Mouse (Mus musculus) CH12.LX (cell line): ENCODE data around the gene Psmf1. TPM values are rescaled to one million over a fixed set of nuclear protein-coding genes. Genes with fewer than 3 reads are reported as not detected.

Experiments used
- DNase-seq: peaks from one replicate; pipeline ENCODE4 v3.0.0-alpha.2; 2013; ENCODE audit errors: extremely low read depth
- H3K27ac ChIP-seq: 2 replicates; pipeline ENCODE4 v1.5.1; 2012; ENCODE audit warnings: low read depth, mild to moderate bottlenecking, control low read depth, moderate library complexity; ENCODE audit not compliant: insufficient read depth
- H3K27me3 ChIP-seq: replicated peaks from 2 replicates; pipeline ENCODE3; 2012; ENCODE audit warnings: inconsistent platforms
- H3K36me3 ChIP-seq, 2 experiments: replicated peaks in 1 of 2; 2 replicates each; pipeline versions ENCODE3 to v1.6.1; 2012; ENCODE audit warnings: inconsistent platforms in 1 of 2, low read length in 1 of 2, mild to moderate bottlenecking in 1 of 2, mixed read lengths in 1 of 2, moderate library complexity in 1 of 2; ENCODE audit not compliant: control insufficient read depth in 1 of 2, insufficient read depth in 1 of 2
- H3K4me1 ChIP-seq, 2 experiments: 2 replicates each; pipeline ENCODE4 v1.6.1; 2012; ENCODE audit warnings: inconsistent platforms in 1 of 2, moderate library complexity in 1 of 2; ENCODE audit not compliant: insufficient read depth in 2 of 2, control insufficient read depth in 1 of 2
- H3K4me2 ChIP-seq: 2 replicates; pipeline ENCODE4 v1.6.1; 2012; ENCODE audit warnings: low read depth, mild to moderate bottlenecking, control low read depth; ENCODE audit not compliant: poor library complexity, insufficient read depth, severe bottlenecking
- H3K4me3 ChIP-seq, 3 experiments: fragments of 150-350 bp in 1 of 3; sonication (generic) in 1 of 3; replicated peaks in 1 of 3; 2 replicates each; pipeline versions ENCODE3 to v1.5.1; 2011 to 2012; ENCODE audit warnings: low read depth in 2 of 3, low read length in 2 of 3, mild to moderate bottlenecking in 2 of 3, moderate library complexity in 2 of 3, control low read depth in 1 of 3, improper control_type of control experiment in 1 of 3, inconsistent platforms in 1 of 3, mixed read lengths in 1 of 3; ENCODE audit not compliant: poor library complexity in 1 of 3
- H3K79me2 ChIP-seq: replicated peaks from 2 replicates; pipeline ENCODE4 v1.6.1; 2012; ENCODE audit warnings: mild to moderate bottlenecking, moderate library complexity; ENCODE audit not compliant: control insufficient read depth, poor library complexity, insufficient read depth, severe bottlenecking; ENCODE audit errors: extremely low read depth
- H3K9ac ChIP-seq: 2 replicates; pipeline ENCODE4 v1.6.1; 2012; ENCODE audit warnings: low read depth, mild to moderate bottlenecking, control low read depth, moderate library complexity; ENCODE audit not compliant: insufficient read depth
- H3K9me3 ChIP-seq: replicated peaks from 2 replicates; pipeline ENCODE3; 2012; ENCODE audit warnings: low read length, inconsistent platforms, mixed read lengths
- CHD1 ChIP-seq: IDR thresholded peaks from 2 replicates; pipeline ENCODE4 v1.6.1; 2012; ENCODE audit warnings: low read depth, low read length, improper control_type of control experiment, inconsistent platforms
- CHD2 ChIP-seq: IDR thresholded peaks from 2 replicates; pipeline ENCODE4 v1.6.1; 2011; ENCODE audit warnings: low read length, improper control_type of control experiment
- CTCF ChIP-seq, 2 experiments: IDR thresholded peaks in 1 of 2; conservative IDR thresholded peaks in 1 of 2; 2 replicates each; pipeline ENCODE4 v1.5.1; 2011 to 2012; ENCODE audit warnings: low read depth in 2 of 2, low read length in 2 of 2, improper control_type of control experiment in 1 of 2, inconsistent platforms in 1 of 2, mild to moderate bottlenecking in 1 of 2, moderate library complexity in 1 of 2
- EP300 ChIP-seq: IDR thresholded peaks from 2 replicates; pipeline ENCODE4 v1.6.1; 2011; ENCODE audit warnings: low read length, improper control_type of control experiment
- ETS1 ChIP-seq: conservative IDR thresholded peaks from 2 replicates; pipeline ENCODE4 v1.6.1; 2012; ENCODE audit warnings: low read depth, mild to moderate bottlenecking, inconsistent platforms, low read length, improper control_type of control experiment, moderate library complexity
- GABPA ChIP-seq: IDR thresholded peaks from 2 replicates; pipeline ENCODE4 v1.6.1; 2012; ENCODE audit warnings: low read depth, low read length, improper control_type of control experiment, inconsistent platforms; ENCODE audit not compliant: insufficient replicate concordance
- HCFC1 ChIP-seq: IDR thresholded peaks from 2 replicates; pipeline ENCODE4 v1.6.1; 2012; ENCODE audit warnings: low read depth, mild to moderate bottlenecking, inconsistent platforms, low read length, improper control_type of control experiment
- IRF4 ChIP-seq: IDR thresholded peaks from 2 replicates; pipeline ENCODE4 v1.6.1; 2014; ENCODE audit warnings: low read depth, mild to moderate bottlenecking, inconsistent platforms, low read length, improper control_type of control experiment
- JUN ChIP-seq: IDR thresholded peaks from 2 replicates; pipeline ENCODE4 v1.6.1; 2011; ENCODE audit warnings: low read depth, mild to moderate bottlenecking, low read length, improper control_type of control experiment, moderate library complexity; ENCODE audit not compliant: insufficient read depth
- KAT2A ChIP-seq: IDR thresholded peaks from 2 replicates; pipeline ENCODE4 v1.6.1; 2012; ENCODE audit warnings: low read length, improper control_type of control experiment, inconsistent platforms; ENCODE audit not compliant: insufficient replicate concordance
- MAFK ChIP-seq: IDR thresholded peaks from 2 replicates; pipeline ENCODE4 v1.6.1; 2011; ENCODE audit warnings: low read length, improper control_type of control experiment; ENCODE audit not compliant: insufficient replicate concordance
- MAZ ChIP-seq: IDR thresholded peaks from 2 replicates; pipeline ENCODE4 v1.6.1; 2012; ENCODE audit warnings: low read depth, mild to moderate bottlenecking, inconsistent platforms, low read length, improper control_type of control experiment, moderate library complexity
- MYC ChIP-seq: IDR thresholded peaks from 2 replicates; pipeline ENCODE4 v1.6.1; 2011; ENCODE audit warnings: low read depth, mild to moderate bottlenecking, improper control_type of control experiment, low read length
- NRF1 ChIP-seq: IDR thresholded peaks from 2 replicates; pipeline ENCODE4 v1.6.1; 2014; ENCODE audit warnings: low read depth, mild to moderate bottlenecking, inconsistent platforms, low read length, improper control_type of control experiment, moderate library complexity
- POLR2A ChIP-seq: IDR thresholded peaks from 2 replicates; pipeline ENCODE4 v1.6.1; 2011; ENCODE audit warnings: low read depth, mild to moderate bottlenecking, improper control_type of control experiment, low read length
- POLR2AphosphoS2 ChIP-seq: IDR thresholded peaks from 2 replicates; pipeline ENCODE4 v1.6.1; 2011; ENCODE audit warnings: low read depth, low read length, improper control_type of control experiment
- RAD21 ChIP-seq: IDR thresholded peaks from 2 replicates; pipeline ENCODE4 v1.6.1; 2011; ENCODE audit warnings: low read depth, mild to moderate bottlenecking, low read length, improper control_type of control experiment, moderate library complexity
- RCOR1 ChIP-seq: conservative IDR thresholded peaks from 2 replicates; pipeline ENCODE4 v1.6.1; 2012; ENCODE audit warnings: low read depth, mild to moderate bottlenecking, inconsistent platforms, low read length, improper control_type of control experiment
- TBP ChIP-seq: conservative IDR thresholded peaks from 2 replicates; pipeline ENCODE4 v1.6.1; 2011; ENCODE audit warnings: low read depth, low read length, improper control_type of control experiment
- TCF12 ChIP-seq: IDR thresholded peaks from 2 replicates; pipeline ENCODE4 v1.6.1; 2014; ENCODE audit warnings: low read depth, mild to moderate bottlenecking, inconsistent platforms, low read length, improper control_type of control experiment
- UBTF ChIP-seq: IDR thresholded peaks from 2 replicates; pipeline ENCODE4 v1.6.1; 2012; ENCODE audit warnings: low read depth, mild to moderate bottlenecking, inconsistent platforms, low read length, improper control_type of control experiment, moderate library complexity
- USF1 ChIP-seq: IDR thresholded peaks from 2 replicates; pipeline ENCODE4 v1.6.1; 2014; ENCODE audit warnings: low read depth, mild to moderate bottlenecking, inconsistent platforms, low read length, improper control_type of control experiment
- ZKSCAN1 ChIP-seq: IDR thresholded peaks from 2 replicates; pipeline ENCODE4 v1.6.1; 2012; ENCODE audit warnings: low read depth, inconsistent platforms, low read length, improper control_type of control experiment, borderline replicate concordance
- dilution Hi-C: fragments of 300-500 bp; cut with MboI; formaldehyde crosslinking; loops from 2 replicates; pipeline ENCODE4 v1.14.3; 2020; ENCODE audit warnings: low sequenced_read_pairs; ENCODE audit not compliant: extremely low pct_unique_long_range_greater_than_20kb, extremely low pct_ligation_motif_present
- in situ Hi-C: fragments of 300-500 bp; cut with MboI; formaldehyde crosslinking; loops from 3 replicates; pipeline ENCODE4 v1.14.3; 2019; ENCODE audit warnings: low sequenced_read_pairs, low pct_ligation_motif_present, low pct_unique_long_range_greater_than_20kb, mixed read lengths
- polyA plus RNA-seq: library from polyadenylated mRNA; unstranded; fragments of >175 nt; gene quantifications from 2 replicates; pipeline ENCODE4 v1.2.1, GENCODE M21; 2012; ENCODE audit warnings: low read depth; ENCODE audit not compliant: insufficient read length
- total RNA-seq, 2 experiments: library from RNA; depleted of rRNA; stranded (reverse); fragments of 300-350 nt in 1 of 2; fragments of >200 nt in 1 of 2; gene quantifications; 2 replicates each; pipeline ENCODE4 v1.2.3; 2012 to 2014

Gene Psmf1
- total and polyA plus RNA-seq, 3 experiments, result 29.5 to 59.7 (median 32.5) TPM

DNA sequence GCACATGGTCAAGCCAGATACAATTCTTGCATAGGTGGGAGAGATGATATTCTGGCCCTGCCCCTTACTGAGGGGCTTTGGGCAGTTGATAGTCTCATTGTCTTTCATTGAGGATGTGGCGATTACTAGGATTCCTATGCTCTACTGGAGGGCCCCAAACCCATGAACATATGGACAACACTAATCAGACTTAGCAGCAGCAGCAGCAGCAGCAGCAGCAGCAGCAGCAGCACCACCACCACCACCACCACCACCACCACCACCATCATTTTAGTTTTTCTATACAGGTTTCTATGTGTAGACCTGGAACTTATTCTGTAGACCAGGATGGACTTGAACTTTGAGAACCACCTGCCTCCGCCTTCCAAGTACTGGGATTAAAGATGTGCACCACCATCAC lies 39.5 kb upstream of the Psmf1 start:
- Histone ChIP-seq H3K9ac (no peak overlapping the region), H3K27me3 (peaks cover 53% of the 10 kb centered on the region), H3K27ac (no peak overlapping the region), H3K9me3 (no peaks in the 10 kb centered on the region), H3K36me3 (no peaks in the 10 kb centered on the region), H3K4me1 (no peaks in the 10 kb centered on the region), H3K4me2 (no peak overlapping the region), H3K4me3 (no peak overlapping the region), H3K79me2 (no peaks in the 10 kb centered on the region)
- no peak for TF ChIP-seq RAD21
- no peak for TF ChIP-seq USF1
- no peak for TF ChIP-seq CTCF (conservative IDR thresholded peaks at IDR 0.05 in 1 of 2, IDR thresholded peaks at IDR 0.05 in 1 of 2; ENCODE audit: low read depth in 2 of 2, low read length in 2 of 2)
- TF ChIP-seq ETS1, result no peak
- TF ChIP-seq IRF4, result no peak
- TF ChIP-seq ZKSCAN1, result no peak
- no peak for TF ChIP-seq MYC
- TF ChIP-seq UBTF, result no peak
- no peak for TF ChIP-seq KAT2A
- no peak for TF ChIP-seq NRF1
- no peak for TF ChIP-seq TBP
- dilution Hi-C loops, result no loop called here
- no peak for DNase-seq
- in situ Hi-C loops, result no loop called here

DNA sequence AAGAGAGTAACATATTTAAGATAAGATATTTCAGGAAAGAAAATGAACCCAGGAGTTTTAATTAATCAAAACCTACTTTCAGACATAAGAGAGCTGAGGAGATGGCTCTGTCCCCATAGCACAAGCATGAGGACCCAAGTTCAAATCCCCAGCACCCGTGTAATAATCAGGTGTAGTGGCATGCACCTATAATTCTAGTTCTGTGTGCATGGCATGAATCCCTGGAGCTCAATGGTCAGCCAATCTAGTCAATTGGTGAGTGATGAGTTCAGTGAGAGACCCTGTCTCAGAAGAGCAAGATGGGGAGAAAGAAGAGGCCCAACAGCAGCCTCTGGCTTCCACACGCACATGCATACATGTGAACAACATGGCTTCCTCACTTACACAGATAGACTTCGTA lies 33.4 kb upstream of the Psmf1 start:
- Histone ChIP-seq H3K27ac (no peak overlapping the region), H3K79me2 (no peaks in the 10 kb centered on the region), H3K36me3 (no peaks in the 10 kb centered on the region), H3K27me3 (peaks cover 58% of the 10 kb centered on the region), H3K4me2 (no peak overlapping the region), H3K9me3 (no peaks in the 10 kb centered on the region), H3K4me3 (no peak overlapping the region), H3K9ac (no peak overlapping the region), H3K4me1 (peaks cover 2 to 6% of the 10 kb centered on the region in 2 experiments; a peak in 3 of 4 replicates)
- no peak for DNase-seq
- dilution Hi-C loops, result no loop called here
- in situ Hi-C loops, result no loop called here
- TF ChIP-seq CHD1, result no peak
- no peak for TF ChIP-seq UBTF
- no peak for TF ChIP-seq JUN
- TF ChIP-seq CHD2, result no peak
- TF ChIP-seq POLR2AphosphoS2, result no peak
- TF ChIP-seq EP300, result no peak
- TF ChIP-seq GABPA, result no peak
- no peak for TF ChIP-seq RCOR1
- no peak for TF ChIP-seq POLR2A
- TF ChIP-seq TCF12, result no peak
- TF ChIP-seq NRF1, result no peak
- no peak for TF ChIP-seq MAFK
- TF ChIP-seq IRF4, result no peak
- no peak for TF ChIP-seq HCFC1
- TF ChIP-seq MAZ, result no peak
